Mouse (Mus musculus) T-helper 2 cell (primary cell): ENCODE measurements around the gene Zfp870.

Source experiments
- in situ Hi-C: fragments of 300-600 bp; cut with MboI, MseI; formaldehyde crosslinking; loops from one replicate; pipeline ENCODE4 v1.15.1; 2025; ENCODE audit warnings: high pct_unique_total_duplicates

Zfp870 gene

GRCm38 (mm10) chr17:32872091-32872490, 19.4 kb downstream of the Zfp870 start:
- in situ Hi-C loops = loop anchor here (25.0 kb wide), 1 partner anchor 335 kb away; the partner anchor contains the start of gene Cyp4f16

DNA sequence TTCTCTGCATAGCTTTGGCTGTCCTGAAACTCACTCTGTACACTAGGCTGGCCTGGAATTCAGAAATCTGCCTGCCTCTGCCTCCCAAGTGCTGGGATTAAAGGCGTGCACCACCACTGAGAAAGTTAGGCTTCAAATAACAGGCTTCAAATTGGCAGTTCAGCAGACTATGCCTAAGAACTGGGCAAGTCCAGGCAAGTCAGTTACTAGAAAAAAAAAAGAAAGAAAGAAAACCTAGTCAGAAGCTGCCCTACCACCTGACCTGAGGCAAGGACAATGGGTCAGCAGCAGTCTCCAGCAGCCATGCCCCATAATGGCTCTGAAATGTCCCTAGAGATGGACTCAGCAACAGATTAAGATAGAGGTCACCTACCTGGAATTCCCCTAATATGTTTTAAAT, 20.0 kb downstream of the Zfp870 start:
- in situ Hi-C loops = loop anchor here (25.0 kb wide), 1 partner anchor 334 kb away; the partner anchor contains the start of gene Cyp4f16

DNA sequence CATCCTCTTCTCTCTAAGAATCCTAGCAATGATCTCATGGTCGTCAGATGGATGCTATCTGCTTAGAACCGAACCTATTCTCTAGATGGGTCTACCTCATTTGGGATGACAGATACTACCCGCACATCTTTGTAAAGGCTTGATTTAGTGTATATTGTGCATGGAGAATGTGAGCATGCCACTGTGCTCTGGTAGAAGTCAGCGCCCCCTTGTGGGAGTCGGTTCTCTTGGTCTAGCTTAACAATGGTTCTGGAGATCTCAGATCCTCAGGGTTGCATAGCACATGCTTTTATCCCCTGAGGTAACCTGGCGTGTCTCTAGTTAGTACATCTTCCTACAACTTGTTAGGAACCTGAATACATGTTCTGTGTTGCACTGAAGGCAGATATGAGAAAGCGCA, 24.2 kb downstream of the Zfp870 start:
- in situ Hi-C loops = loop anchor here (10.0 to 25.0 kb wide), 2 partner anchors 330 to 1862 kb away; partner anchors contain the start of gene Cyp4f16

DNA sequence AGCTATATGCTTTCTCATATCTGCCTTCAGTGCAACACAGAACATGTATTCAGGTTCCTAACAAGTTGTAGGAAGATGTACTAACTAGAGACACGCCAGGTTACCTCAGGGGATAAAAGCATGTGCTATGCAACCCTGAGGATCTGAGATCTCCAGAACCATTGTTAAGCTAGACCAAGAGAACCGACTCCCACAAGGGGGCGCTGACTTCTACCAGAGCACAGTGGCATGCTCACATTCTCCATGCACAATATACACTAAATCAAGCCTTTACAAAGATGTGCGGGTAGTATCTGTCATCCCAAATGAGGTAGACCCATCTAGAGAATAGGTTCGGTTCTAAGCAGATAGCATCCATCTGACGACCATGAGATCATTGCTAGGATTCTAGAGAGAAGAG, 34.7 kb downstream of the Zfp870 start:
- in situ Hi-C loops = loop anchor here (25.0 kb wide), 1 partner anchor 319 kb away; the partner anchor contains the start of gene Cyp4f16

- in situ Hi-C loops = loop anchor here (25.0 kb wide), 1 partner anchor 314 kb away; the partner anchor contains the start of gene Cyp4f16
Measured at GRCm38 (mm10) chr17:32851581-32851980, 39.9 kb downstream of the Zfp870 start.

GRCm38 (mm10) chr17:32841388-32841787, 50.1 kb downstream of the Zfp870 start:
- in situ Hi-C loops = loop anchor here (10.0 kb wide), 1 partner anchor 63 kb away; no protein-coding TSS in a partner anchor

DNA sequence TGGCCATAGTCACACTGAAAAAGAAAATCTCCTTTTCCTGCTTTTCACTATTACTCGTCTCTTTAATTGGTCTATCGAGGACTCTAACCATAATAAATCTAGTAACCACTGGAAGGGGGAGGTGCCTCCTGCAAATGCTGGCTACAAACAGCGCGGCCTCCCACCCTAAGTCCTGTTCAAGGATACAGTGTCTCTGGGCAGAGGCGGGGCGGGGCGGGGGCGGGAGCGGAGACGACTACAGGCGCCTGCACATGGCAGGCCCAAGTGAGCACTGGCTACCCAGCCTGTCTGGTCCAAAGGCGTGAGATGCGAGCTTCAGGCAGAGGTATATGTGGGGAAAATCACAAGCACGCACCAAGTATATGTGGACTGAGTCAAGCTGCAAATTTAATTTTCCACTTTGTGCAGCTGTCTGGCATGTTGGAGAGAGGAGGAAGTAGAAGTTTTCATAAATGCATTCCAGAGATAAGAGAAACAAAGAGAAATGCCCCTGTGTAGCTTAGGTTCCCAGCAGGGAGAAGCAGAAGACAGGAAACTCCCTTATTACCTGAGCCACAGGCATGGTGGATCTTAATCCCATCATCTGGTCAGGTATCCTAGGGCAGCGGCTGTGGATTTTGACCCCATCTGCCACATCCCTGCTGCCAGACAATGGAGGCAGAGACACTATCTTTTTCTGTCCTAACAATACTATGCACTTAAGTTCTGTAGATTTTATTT, 52.2 kb downstream of the Zfp870 start:
- in situ Hi-C loops = no loop called here

DNA sequence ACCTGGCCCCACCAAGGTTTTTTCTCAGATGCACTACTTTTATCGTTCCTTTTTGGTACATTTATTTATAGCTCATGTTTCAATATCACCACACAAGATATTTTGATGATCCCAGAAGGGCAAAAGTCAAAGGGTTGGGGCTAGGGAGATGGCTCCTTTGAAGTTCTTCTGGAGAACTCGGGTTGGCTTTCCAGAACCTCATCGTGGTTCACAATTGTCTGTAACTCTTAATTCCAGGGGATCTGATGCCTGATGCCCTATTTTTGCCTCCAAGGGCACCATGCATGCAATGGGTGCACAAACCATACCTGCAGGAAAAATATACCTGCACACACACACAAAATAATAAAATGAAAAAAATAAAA, 61.0 kb downstream of the Zfp870 start:
- in situ Hi-C loops = no loop called here

GRCm38 (mm10) chr17:32829540-32830417, 61.7 kb downstream of the Zfp870 start, which contains the start of gene Zfp799:
Gene Zfp799 (minus strand): TSS chr17:32830261.
- in situ Hi-C loops = no loop called here
